Mouse (Mus musculus) CD4-positive, CD25-positive, alpha-beta regulatory T cell, adult 2 months (primary cell): ENCODE data around the gene Rd3.

Source experiments
- DNase-seq: peaks from one replicate; pipeline ENCODE4 v3.0.0-alpha.2; 2012; ENCODE audit warnings: low read depth, low spot score

Rd3 gene

GRCm38 (mm10) chr1:191963948-191964772, 13.0 kb upstream of the Rd3 start:
- DNase-seq = peak; percentile 87

- peak; percentile 92 for DNase-seq
Measured at GRCm38 (mm10) chr1:191964773-191965481, 12.2 kb upstream of the Rd3 start.

DNA sequence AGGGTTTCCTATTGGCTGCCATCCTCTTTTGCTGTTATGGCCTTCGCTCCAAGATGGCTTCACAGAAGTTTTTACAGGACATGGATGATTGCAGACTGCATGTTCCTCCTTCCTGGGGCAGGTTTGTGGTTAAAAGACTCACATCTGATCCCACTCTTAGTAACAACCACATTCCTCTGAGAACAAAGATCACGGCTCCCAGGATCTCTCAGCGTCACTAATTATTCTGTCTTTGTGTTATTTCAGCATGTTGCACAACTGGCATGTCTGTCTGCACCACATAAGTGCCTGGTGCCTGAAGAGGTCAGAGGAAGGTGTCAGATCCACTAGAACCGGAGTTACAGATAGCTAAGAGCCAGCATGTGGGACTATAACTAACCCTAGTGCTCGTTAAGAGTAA, 7.2 kb upstream of the Rd3 start:
- DNase-seq = no peak

DNA sequence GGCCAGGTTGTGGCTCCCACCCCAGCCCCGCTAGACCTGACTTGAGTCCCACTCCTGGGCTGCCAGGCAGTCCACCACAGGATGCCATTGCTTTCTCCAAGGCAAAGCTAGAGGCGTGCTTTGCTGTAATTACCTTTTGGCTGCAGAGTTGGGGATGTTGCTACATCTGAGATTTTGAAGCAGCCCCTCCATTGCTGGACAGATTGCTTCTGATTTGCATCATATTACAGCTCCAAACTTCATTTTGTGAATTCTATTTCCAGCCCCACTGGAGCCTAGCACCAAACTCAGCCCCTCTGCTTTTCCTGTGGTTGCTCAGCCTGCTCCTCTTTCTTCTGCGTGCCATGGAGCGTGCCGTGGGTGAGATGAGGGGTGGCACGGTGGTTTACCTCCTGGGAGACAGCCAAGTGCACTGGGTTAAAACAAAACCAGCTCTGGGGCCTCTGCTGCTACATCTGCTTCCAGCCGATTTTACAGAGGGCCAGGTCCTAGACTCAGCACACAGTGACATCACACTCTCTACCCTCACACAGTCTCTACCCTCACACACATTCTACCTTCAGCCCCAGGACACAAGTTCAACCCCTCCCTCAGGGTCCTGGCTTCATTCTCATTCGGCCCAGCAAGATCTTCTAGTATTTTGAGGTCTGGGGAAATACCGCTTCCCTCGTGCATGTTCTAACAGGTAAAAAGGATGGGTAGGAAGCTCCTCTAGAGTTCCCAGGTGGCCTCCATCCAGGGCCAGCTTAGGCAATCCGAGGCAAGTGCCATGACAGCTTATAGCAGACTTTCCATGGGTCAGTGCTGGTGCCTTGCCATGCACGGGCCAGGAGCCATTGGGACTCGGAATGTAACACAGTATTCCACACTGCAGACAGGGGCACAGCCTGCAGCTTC, 2.4 kb upstream of the Rd3 start:
- no peak for DNase-seq

- DNase-seq = no peak
Measured at GRCm38 (mm10) chr1:191981426-191982102, 4.4 kb downstream of the Rd3 start.

- no peak for DNase-seq
Measured at GRCm38 (mm10) chr1:191986674-191987480, 9.7 kb downstream of the Rd3 start.

GRCm38 (mm10) chr1:191987481-191987769, 10.3 kb downstream of the Rd3 start:
- no peak for DNase-seq

GRCm38 (mm10) chr1:191988646-191989045, 11.5 kb downstream of the Rd3 start:
- no peak for DNase-seq

- DNase-seq = no peak
Measured at GRCm38 (mm10) chr1:191989060-191989459, 11.9 kb downstream of the Rd3 start.

GRCm38 (mm10) chr1:191989994-191990393, 12.8 kb downstream of the Rd3 start:
- peak; percentile 96 for DNase-seq

DNA sequence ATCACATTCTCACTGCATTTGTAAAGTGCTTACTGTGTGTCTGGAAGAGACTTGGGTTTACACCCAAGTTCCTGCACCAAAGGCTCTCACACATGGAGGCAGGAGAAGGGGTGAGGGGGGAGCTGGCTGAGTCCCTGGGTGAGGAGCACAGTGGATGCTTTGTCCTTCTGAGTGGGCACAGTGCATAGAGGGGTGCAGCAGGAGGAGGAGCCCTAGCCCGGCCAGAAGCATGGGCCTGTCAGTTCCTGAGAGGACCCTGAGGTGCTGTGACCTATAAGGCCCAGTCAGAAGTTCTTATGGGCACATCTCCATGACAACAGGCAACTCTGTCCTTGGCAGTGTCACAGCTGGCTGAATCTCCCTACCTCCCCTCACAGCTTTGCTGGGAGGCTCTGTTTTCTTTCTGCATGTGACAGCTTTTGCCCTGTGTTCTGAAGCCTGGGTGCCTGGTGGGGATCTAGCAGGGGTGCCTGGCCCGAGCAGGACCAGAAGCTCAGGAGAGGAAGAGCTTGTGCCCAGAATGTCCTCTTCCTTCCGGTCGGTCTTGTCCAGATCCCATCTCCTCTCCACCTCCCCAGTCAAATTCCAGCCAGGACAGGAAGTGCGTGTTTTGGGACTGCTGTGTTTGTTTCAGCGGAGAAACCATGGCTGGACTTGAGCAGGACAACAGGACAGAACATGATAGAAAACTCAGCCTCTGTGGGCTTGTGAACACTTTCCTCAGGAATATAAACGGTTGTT, 15.0 kb downstream of the Rd3 start:
- no peak for DNase-seq

GRCm38 (mm10) chr1:191994476-191994875, 17.3 kb downstream of the Rd3 start:
- DNase-seq = no peak

GRCm38 (mm10) chr1:191995488-191995887, 18.3 kb downstream of the Rd3 start:
- peak; percentile 81 for DNase-seq

DNA sequence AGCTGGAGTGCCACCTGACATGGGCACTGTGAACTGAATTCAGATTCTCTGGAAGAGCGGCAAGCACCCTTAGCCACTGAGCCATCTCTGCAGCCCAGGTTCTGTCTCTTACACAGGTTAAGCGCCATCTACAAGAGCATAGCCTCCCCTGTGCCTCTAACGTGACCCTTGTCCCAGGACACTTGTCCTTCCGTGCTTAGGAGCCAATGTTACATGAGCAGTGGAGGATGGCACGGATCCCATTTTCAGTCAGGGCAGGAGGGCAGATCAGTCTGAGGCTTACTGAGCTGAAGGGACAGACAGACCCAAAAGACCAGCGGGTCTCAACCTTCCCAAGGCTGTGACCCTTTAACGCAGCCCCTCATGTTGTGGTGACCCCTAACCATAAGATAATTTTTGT, 18.7 kb downstream of the Rd3 start:
- no peak for DNase-seq

GRCm38 (mm10) chr1:191996621-191997185, 19.5 kb downstream of the Rd3 start:
- DNase-seq = no peak

GRCm38 (mm10) chr1:191999022-191999421, 21.9 kb downstream of the Rd3 start:
- peak; percentile 45 for DNase-seq
